Mouse (Mus musculus): ENCODE measurements around the gene Ski. TPM values are rescaled to one million over a fixed set of nuclear protein-coding genes. Genes with fewer than 3 reads are reported as not detected.

Gene Ski
- polyA plus RNA-seq, 1 experiment from 2014 or later = 34.9 TPM

GRCm38 (mm10) chr4:155225918-155226317, 3.5 kb upstream of the Ski start:
- peaks cover 4% of the 10 kb centered on the region; the same call in 1 of the 2 replicates for H3K36me3 ChIP-seq (ENCODE audit: control insufficient read depth, insufficient read depth, low read length)

DNA sequence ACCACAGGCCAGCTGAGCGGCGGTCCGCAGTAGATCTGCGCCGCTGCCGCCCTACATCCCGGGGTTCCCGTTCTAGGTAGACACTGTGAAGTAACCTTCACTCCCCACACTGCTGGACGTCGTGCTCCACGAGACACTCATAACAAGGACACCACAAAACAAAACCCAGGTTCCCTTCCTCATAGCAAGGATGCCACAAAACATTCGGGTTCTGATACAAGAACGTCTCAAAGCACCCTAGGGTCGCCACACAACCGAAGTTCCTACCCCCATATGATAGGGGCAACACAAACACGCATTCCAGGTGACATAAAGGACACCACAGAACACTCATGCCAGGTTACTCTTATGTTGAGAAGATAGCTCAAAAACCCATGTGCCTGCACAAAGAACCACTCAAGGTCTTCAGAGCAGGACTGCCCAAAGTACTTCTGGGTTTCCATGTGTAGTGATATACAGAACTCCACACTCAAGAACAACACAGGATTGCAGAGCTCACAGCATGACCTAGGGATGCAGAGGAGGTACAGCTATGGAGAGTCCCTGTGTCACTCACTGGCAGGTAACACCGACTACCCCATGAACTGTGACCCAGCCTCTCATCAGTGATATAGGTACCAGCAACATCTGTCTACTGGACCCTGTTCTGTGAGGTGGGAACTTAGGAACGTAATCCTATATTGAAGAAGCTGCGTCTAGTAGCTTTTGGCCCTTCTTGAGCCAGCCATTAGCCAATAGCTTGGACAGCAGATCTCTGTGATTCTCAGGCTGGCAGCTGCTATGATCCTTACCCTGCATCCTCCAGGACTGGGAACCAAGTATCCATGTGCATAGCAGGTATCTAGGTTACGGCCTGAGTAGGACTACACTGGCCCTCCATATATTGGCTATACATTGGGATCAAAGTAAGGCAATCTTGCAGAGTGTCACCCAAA, 1.5 kb upstream of the Ski start:
- peaks cover 20% of the 10 kb centered on the region for H3K4me1 ChIP-seq (ENCODE audit: control insufficient read depth, insufficient read depth, low read length)
- no peaks in the 10 kb centered on the region for H3K27me3 ChIP-seq (replicated peaks; ENCODE audit: control insufficient read depth, insufficient read depth, low read length)
- H3K36me3 ChIP-seq (ENCODE audit: control insufficient read depth, insufficient read depth, low read length) = peaks cover 4% of the 10 kb centered on the region; the same call in 1 of the 2 replicates
- peak overlapping the region; percentile 39 for H3K4me3 ChIP-seq (ENCODE audit: low read depth, low read length)
- DNase-seq (ENCODE audit: low spot score) = no peak
- H3K4me2 ChIP-seq (ENCODE audit: low read depth, low read length) = peak overlapping the region; percentile 67
- ATAC-seq (ENCODE audit: low read depth) = no peak
- WGBS = 31% methylated on average over 20 of the region's 20 CpGs
- no peaks in the 10 kb centered on the region for H3K9me3 ChIP-seq (ENCODE audit: control insufficient read depth, low read length)
- H3K9ac ChIP-seq (ENCODE audit: low read depth, low read length) = peak overlapping the region; percentile 74
- peak overlapping the region; percentile 95 for H3K27ac ChIP-seq (replicated peaks; ENCODE audit: low read depth, low read length)

More at GRCm38 (mm10) chr4:155225918-155226317, 3.5 kb upstream of the Ski start:
- no peaks in the 10 kb centered on the region for H3K27me3 ChIP-seq (replicated peaks; ENCODE audit: control insufficient read depth, insufficient read depth, low read length)
- DNase-seq (ENCODE audit: low spot score) (no peak), ATAC-seq (ENCODE audit: low read depth) (no peak)
- 77% methylated on average over 5 of the region's 5 CpGs for WGBS
- H3K4me3 ChIP-seq (ENCODE audit: low read depth, low read length) = no peak overlapping the region
- no peak overlapping the region for H3K27ac ChIP-seq (replicated peaks; ENCODE audit: low read depth, low read length)
- no peaks in the 10 kb centered on the region for H3K9me3 ChIP-seq (ENCODE audit: control insufficient read depth, low read length)
- no peak overlapping the region for H3K4me2 ChIP-seq (ENCODE audit: low read depth, low read length)
- peaks cover 6% of the 10 kb centered on the region; the same call in 1 of the 2 replicates for H3K4me1 ChIP-seq (ENCODE audit: control insufficient read depth, insufficient read depth, low read length)
- no peak overlapping the region for H3K9ac ChIP-seq (ENCODE audit: low read depth, low read length)

DNA sequence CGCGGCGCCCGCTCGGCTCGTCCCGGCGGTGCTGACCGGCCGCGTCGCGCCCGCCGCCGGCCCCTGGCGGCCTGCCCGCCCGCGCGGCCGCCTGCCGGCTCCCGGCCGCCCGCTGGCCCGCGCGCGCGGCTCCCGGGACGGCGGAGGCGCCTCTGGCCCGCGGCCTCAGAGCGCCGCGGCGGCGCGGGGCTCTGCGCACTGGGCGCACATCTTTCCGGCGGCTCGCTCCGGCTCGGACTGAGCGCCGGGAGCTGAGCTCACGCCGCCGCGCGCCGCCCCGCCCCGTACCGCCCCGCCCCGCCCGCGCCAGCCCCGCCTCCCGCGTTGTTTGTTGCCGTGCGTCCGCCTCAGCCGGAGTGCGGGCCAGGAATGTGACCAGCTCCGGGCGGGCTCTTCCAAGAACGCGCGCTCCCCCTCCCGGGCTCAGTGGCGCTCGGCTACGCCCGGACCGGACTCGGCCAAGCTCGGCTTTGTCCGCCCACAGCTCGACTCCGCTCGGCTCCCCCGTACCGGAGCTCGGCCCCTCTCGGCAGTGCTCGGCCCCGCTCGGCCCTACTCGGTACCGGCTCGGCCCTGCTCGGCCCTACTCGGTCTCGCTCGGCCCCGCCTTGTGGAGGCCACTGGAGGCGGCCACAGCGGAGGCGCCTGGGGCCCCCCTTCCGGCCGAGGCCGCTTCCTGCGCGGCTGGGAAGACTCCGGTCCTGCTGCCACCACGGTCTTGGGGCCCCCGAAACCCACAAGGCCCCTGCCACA, 625 bp upstream of the Ski start:
- peak; percentile 99 for ATAC-seq (ENCODE audit: low read depth)
- Histone ChIP-seq H3K4me2 (ENCODE audit: low read depth, low read length) (peak overlapping the region; percentile 93), H3K27ac (replicated peaks; ENCODE audit: low read depth, low read length) (peak overlapping the region; percentile 95), H3K27me3 (replicated peaks; ENCODE audit: control insufficient read depth, insufficient read depth, low read length) (no peaks in the 10 kb centered on the region), H3K36me3 (ENCODE audit: control insufficient read depth, insufficient read depth, low read length) (peaks cover 4% of the 10 kb centered on the region; the same call in 1 of the 2 replicates), H3K9me3 (ENCODE audit: control insufficient read depth, low read length) (no peaks in the 10 kb centered on the region), H3K9ac (ENCODE audit: low read depth, low read length) (peak overlapping the region; percentile 74), H3K4me1 (ENCODE audit: control insufficient read depth, insufficient read depth, low read length) (peaks cover 29% of the 10 kb centered on the region), H3K4me3 (ENCODE audit: low read depth, low read length) (peak overlapping the region; percentile 39)
- WGBS = 0% methylated on average over 14 of the region's 116 CpGs
- peak; percentile 98 for DNase-seq (ENCODE audit: low spot score)

- H3K36me3 ChIP-seq (ENCODE audit: control insufficient read depth, insufficient read depth, low read length) = peaks cover 4% of the 10 kb centered on the region; the same call in 1 of the 2 replicates
- peak; percentile 81 for DNase-seq (ENCODE audit: low spot score)
- H3K9me3 ChIP-seq (ENCODE audit: control insufficient read depth, low read length) = no peaks in the 10 kb centered on the region
- H3K4me2 ChIP-seq (ENCODE audit: low read depth, low read length) = peak overlapping the region; percentile 93
- H3K4me3 ChIP-seq (ENCODE audit: low read depth, low read length) = peak overlapping the region; percentile 87
- peak overlapping the region; percentile 88 for H3K27ac ChIP-seq (replicated peaks; ENCODE audit: low read depth, low read length)
- WGBS = under 1% methylated on average over 37 of the region's 93 CpGs
- no peaks in the 10 kb centered on the region for H3K27me3 ChIP-seq (replicated peaks; ENCODE audit: control insufficient read depth, insufficient read depth, low read length)
- H3K4me1 ChIP-seq (ENCODE audit: control insufficient read depth, insufficient read depth, low read length) = peaks cover 40% of the 10 kb centered on the region
- H3K9ac ChIP-seq (ENCODE audit: low read depth, low read length) = peak overlapping the region; percentile 94
- ATAC-seq (ENCODE audit: low read depth) = no peak
Observed at GRCm38 (mm10) chr4:155221599-155222551, 517 bp downstream of the Ski start.

DNA sequence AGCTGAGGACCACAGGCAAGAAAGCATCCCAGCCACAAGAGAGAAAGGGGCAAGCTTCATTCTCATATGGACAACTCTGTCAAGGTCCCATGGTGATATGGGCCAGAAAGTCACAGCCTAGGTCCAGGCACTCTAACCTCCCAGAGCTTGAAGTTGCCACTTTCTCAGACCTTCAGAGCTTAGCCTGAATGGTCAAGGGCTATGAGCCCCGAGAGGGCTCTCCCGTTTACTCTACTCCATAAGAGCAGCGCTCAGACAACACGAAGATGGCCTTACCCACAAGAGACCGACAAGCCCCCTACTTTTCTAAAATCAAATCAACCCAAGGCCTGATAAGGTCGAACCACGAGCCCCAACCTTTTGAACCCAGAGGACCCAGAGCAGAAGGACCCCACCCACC, 1.3 kb downstream of the Ski start:
- peaks cover 48% of the 10 kb centered on the region for H3K4me1 ChIP-seq (ENCODE audit: control insufficient read depth, insufficient read depth, low read length)

GRCm38 (mm10) chr4:155220213-155221100, 1.9 kb downstream of the Ski start:
- ATAC-seq (ENCODE audit: low read depth) (no peak), DNase-seq (ENCODE audit: low spot score) (no peak)
- Histone ChIP-seq H3K27ac (replicated peaks; ENCODE audit: low read depth, low read length) (peak overlapping the region; percentile 88), H3K4me2 (ENCODE audit: low read depth, low read length) (peak overlapping the region; percentile 93), H3K4me1 (ENCODE audit: control insufficient read depth, insufficient read depth, low read length) (peaks cover 54% of the 10 kb centered on the region), H3K9me3 (ENCODE audit: control insufficient read depth, low read length) (no peaks in the 10 kb centered on the region), H3K4me3 (ENCODE audit: low read depth, low read length) (peak overlapping the region; percentile 87), H3K27me3 (replicated peaks; ENCODE audit: control insufficient read depth, insufficient read depth, low read length) (no peaks in the 10 kb centered on the region), H3K36me3 (ENCODE audit: control insufficient read depth, insufficient read depth, low read length) (peaks cover 4% of the 10 kb centered on the region; the same call in 1 of the 2 replicates), H3K9ac (ENCODE audit: low read depth, low read length) (peak overlapping the region; percentile 94)
- WGBS = 8% methylated on average over 14 of the region's 14 CpGs

More for the DNA sequence above, 1.3 kb downstream of the Ski start:
- Histone ChIP-seq H3K4me2 (ENCODE audit: low read depth, low read length) (peak overlapping the region; percentile 93), H3K4me3 (ENCODE audit: low read depth, low read length) (peak overlapping the region; percentile 87), H3K27ac (replicated peaks; ENCODE audit: low read depth, low read length) (peak overlapping the region; percentile 88), H3K9me3 (ENCODE audit: control insufficient read depth, low read length) (no peaks in the 10 kb centered on the region), H3K36me3 (ENCODE audit: control insufficient read depth, insufficient read depth, low read length) (peaks cover 4% of the 10 kb centered on the region; the same call in 1 of the 2 replicates), H3K27me3 (replicated peaks; ENCODE audit: control insufficient read depth, insufficient read depth, low read length) (no peaks in the 10 kb centered on the region), H3K9ac (ENCODE audit: low read depth, low read length) (peak overlapping the region; percentile 94)
- 0% methylated on average over 7 of the region's 7 CpGs for whole genome bisulfite sequencing
- no peak for ATAC-seq (ENCODE audit: low read depth)
- no peak for DNase-seq (ENCODE audit: low spot score)
